Mouse (Mus musculus) C2C12 (cell line): Measurements from ENCODE around the gene Col4a2.

Source experiments
- CTCF ChIP-seq: IDR thresholded peaks from one replicate; pipeline ENCODE4 v1.5.1; 2011; ENCODE audit not compliant: control insufficient read depth, insufficient read depth, insufficient read length
- MAX ChIP-seq: IDR thresholded peaks from one replicate; pipeline ENCODE4 v1.6.1; 2011; ENCODE audit warnings: mild to moderate bottlenecking, control low read depth
- USF1 ChIP-seq: IDR thresholded peaks from one replicate; pipeline ENCODE4 v1.6.1; 2011; ENCODE audit warnings: low read depth, mild to moderate bottlenecking, control low read depth, moderate library complexity

DNA sequence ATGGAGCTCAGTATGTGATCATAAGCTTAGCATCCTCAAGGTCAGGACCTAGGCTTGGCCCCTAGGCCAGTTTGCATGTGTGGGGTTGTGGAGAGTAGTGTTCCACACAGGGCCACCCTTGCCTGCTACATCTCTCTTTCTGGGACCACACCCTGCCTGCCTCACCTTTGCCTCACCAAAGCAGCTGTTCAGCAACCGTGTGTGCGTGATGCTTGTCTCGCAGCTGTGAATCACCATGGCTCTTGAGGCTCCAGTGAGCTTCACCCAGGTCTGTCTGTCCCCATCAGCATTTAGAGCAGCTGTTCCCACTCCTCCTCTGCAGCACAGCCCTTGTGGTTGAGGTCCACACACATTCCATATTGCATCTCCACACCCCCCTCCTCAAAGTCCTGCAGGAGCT is 43.3 kb downstream of the Col4a2 start:
- TF ChIP-seq CTCF: no peak
- TF ChIP-seq USF1: no peak
- TF ChIP-seq MAX: no peak
